Mouse (Mus musculus) gastrocnemius, adult 2 months (tissue): ENCODE data around the gene Dlgap3. TPM values are rescaled to one million over a fixed set of nuclear protein-coding genes. Genes with fewer than 3 reads are reported as not detected.

ENCODE experiments used
- DNase-seq: peaks from one replicate; pipeline ENCODE4 v3.0.0; 2022
- H3K27ac ChIP-seq: fragments of 200-600 bp; 2 replicates; pipeline ENCODE4 v1.8.1; 2022; ENCODE audit warnings: mild to moderate bottlenecking
- H3K4me3 ChIP-seq: fragments of 200-600 bp; 2 replicates; pipeline ENCODE4 v1.8.1; 2022; ENCODE audit warnings: mild to moderate bottlenecking, moderate library complexity
- CTCF ChIP-seq: fragments of 200-600 bp; IDR thresholded peaks from 2 replicates; pipeline ENCODE4 v1.8.1; 2022; ENCODE audit warnings: antibody characterized with exemption, mild to moderate bottlenecking, moderate library complexity
- intact Hi-C: fragments of 180-260 bp; cut with DNase I; formaldehyde crosslinking; loops from one replicate; pipeline ENCODE4 v1.15.1; 2025
- total RNA-seq, 2 experiments: library from RNA; stranded (reverse); gene quantifications; 2 replicates each; pipeline ENCODE4 v1.2.3; 2021

Gene Dlgap3
- total RNA-seq, 2 experiments from 2014 or later: not detected

GRCm38 (mm10) chr4:127168211-127168913 lies 642 bp upstream of the Dlgap3 start:
- intact Hi-C loops: no loop called here
- Histone ChIP-seq H3K27ac (no peak overlapping the region), H3K4me3 (peak overlapping the region; percentile 78)
- TF ChIP-seq CTCF: no peak
- DNase-seq: peak; percentile 26

- Histone ChIP-seq H3K27ac (no peak overlapping the region), H3K4me3 (peak overlapping the region; percentile 78)
- no peak for DNase-seq
- intact Hi-C loops: no loop called here
- TF ChIP-seq CTCF: no peak
These were observed 580 bp downstream of the Dlgap3 start for GRCm38 (mm10) chr4:127169346-127170221.

- intact Hi-C loops: no loop called here
- no peak for TF ChIP-seq CTCF
- DNase-seq: no peak
These were observed 1.9 kb downstream of the Dlgap3 start for GRCm38 (mm10) chr4:127170866-127171265.

GRCm38 (mm10) chr4:127171341-127171905 lies 2.4 kb downstream of the Dlgap3 start:
- no peak for DNase-seq
- no peak for TF ChIP-seq CTCF
- no peak overlapping the region for H3K4me3 ChIP-seq
- H3K27ac ChIP-seq: no peak overlapping the region
- intact Hi-C loops: no loop called here

More at GRCm38 (mm10) chr4:127170866-127171265, 1.9 kb downstream of the Dlgap3 start:
- no peak overlapping the region for H3K27ac ChIP-seq
- H3K4me3 ChIP-seq: no peak overlapping the region

- Histone ChIP-seq H3K27ac (no peak overlapping the region), H3K4me3 (no peak overlapping the region)
- TF ChIP-seq CTCF: no peak
- no peak for DNase-seq
- intact Hi-C loops: no loop called here
These were observed 3.1 kb downstream of the Dlgap3 start for GRCm38 (mm10) chr4:127172119-127172518.

- no peak for DNase-seq
- no peak for TF ChIP-seq CTCF
- H3K27ac ChIP-seq: no peak overlapping the region
- H3K4me3 ChIP-seq: no peak overlapping the region
- intact Hi-C loops: no loop called here
These were observed 3.6 kb downstream of the Dlgap3 start for GRCm38 (mm10) chr4:127172614-127173013.

GRCm38 (mm10) chr4:127173461-127173860 lies 4.5 kb downstream of the Dlgap3 start:
- peak; percentile 51 for DNase-seq
- H3K4me3 ChIP-seq: no peak overlapping the region
- intact Hi-C loops: no loop called here

GRCm38 (mm10) chr4:127174075-127174899 lies 5.3 kb downstream of the Dlgap3 start:
- intact Hi-C loops: no loop called here
- DNase-seq: no peak
- no peak overlapping the region for H3K27ac ChIP-seq
- no peak overlapping the region for H3K4me3 ChIP-seq
- no peak for TF ChIP-seq CTCF

More at GRCm38 (mm10) chr4:127173461-127173860, 4.5 kb downstream of the Dlgap3 start:
- no peak overlapping the region for H3K27ac ChIP-seq
- TF ChIP-seq CTCF: no peak

GRCm38 (mm10) chr4:127174900-127175278 lies 5.9 kb downstream of the Dlgap3 start:
- TF ChIP-seq CTCF: no peak
- intact Hi-C loops: no loop called here
- no peak overlapping the region for H3K27ac ChIP-seq
- no peak for DNase-seq
- H3K4me3 ChIP-seq: no peak overlapping the region

- no peak overlapping the region for H3K27ac ChIP-seq
- DNase-seq: no peak
- intact Hi-C loops: no loop called here
- H3K4me3 ChIP-seq: no peak overlapping the region
- TF ChIP-seq CTCF: no peak
These were observed 9.0 kb downstream of the Dlgap3 start for GRCm38 (mm10) chr4:127177961-127178360.

GRCm38 (mm10) chr4:127178671-127179070 lies 9.7 kb downstream of the Dlgap3 start:
- intact Hi-C loops: no loop called here
- Histone ChIP-seq H3K4me3 (no peak overlapping the region), H3K27ac (no peak overlapping the region)
- no peak for DNase-seq
- no peak for TF ChIP-seq CTCF
